Mouse (Mus musculus) liver, embryonic 14 days (tissue): ENCODE measurements around the gene Prss44. TPM values are rescaled to one million over a fixed set of nuclear protein-coding genes. Genes with fewer than 3 reads are reported as not detected.

ENCODE experiments used
- polyA plus RNA-seq: library from polyadenylated mRNA; depleted of rRNA; stranded (reverse); fragments of >200 nt; gene quantifications from 2 replicates; pipeline ENCODE4 v1.2.3, GENCODE M21; 2012; rRNA removed

The Prss44 gene
- not detected in 2 replicates for polyA plus RNA-seq

DNA sequence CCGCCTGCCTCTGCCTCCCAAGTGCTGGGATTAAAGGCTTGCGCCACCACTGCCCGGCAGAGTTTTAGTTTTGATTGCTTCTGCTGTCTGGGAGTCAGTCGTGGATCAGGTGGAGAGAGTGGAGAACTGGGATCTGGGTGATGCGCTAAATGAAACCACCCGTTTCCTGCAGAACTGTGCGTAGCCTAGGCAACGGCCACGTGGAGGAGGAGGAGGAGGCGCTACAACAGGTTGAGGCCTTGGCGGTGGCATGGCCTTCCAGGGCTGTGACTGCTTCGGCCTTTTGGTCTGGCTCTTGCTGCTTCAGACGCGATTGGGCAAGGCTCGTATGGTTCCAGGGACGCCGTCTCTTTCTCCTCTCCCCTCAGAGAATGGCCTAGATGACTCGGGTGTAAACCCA, at the start of gene Prss44:
Gene Prss44, plus strand, starts transcription at position 206 of the 400 bp plus-strand sequence.

DNA sequence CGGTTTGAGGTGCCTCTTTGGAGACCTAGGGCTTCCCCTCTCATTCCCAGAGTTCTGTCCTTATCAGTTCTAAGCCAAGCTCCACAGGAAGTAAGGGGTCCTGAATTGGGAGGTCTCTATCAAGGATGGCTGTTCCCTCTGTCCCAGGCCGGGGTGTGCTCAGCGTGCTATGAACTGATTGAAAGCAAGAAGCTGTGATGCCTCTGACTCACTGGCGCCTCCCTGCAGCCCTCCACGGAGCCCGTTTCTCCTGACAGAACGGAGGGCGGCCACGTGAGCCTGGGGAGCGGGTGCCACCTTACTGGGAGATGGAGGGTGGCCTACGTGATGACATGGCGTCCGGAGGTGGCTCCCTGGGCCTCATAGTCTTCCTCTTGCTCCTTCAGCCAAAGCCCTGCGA, 15.9 kb upstream of the Prss44 start, which contains the start of gene Prss42:
Gene Prss42, plus strand, starts transcription at position 301 of the 400 bp plus-strand sequence.

DNA sequence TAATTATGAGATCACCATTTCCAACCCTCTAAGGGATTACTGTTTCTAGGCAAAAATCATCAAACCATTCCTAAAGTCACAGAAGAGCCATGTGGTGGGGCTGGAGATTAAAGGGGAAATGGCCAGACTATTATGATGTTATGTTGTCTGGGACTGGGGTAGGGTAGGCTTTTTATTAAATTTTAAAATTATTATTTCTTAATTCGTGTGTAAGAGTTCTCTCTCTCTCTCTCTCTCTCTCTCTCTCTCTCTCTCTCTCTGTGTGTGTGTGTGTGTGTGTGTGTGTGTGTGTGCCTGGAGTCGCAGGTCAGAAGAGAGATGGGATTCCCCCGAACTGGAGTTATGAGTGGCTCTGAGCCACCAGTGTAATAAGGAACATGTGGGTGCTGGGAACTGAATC, 12.6 kb downstream of the Prss44 start, which contains the start of gene Prss43:
Gene Prss43, plus strand, starts transcription at position 301 of the 400 bp plus-strand sequence.

GRCm38 (mm10) chr9:110834411-110834810, 20.6 kb downstream of the Prss44 start, which contains the start of gene Prss45:
Gene Prss45, plus strand, starts transcription at chr9:110834588.

DNA sequence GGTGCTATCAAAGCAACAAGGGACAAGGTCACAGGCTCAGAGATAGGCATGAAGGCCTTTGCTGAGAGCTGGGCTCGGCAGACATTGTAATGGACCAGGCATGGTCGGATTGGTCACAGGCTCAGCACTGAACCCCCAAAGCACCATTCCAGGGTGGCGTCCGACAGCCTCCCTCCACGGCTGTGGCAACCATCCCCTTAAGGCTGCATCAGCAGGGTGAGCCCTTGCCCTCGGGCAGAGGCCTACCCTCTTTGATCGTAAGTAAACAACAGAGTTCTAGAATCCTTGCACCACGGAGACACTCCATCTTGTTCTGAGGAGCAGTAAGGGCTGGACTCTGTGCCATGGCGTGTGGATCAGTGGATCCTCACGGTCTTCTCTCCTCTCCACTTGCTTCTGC, 30.4 kb downstream of the Prss44 start, which contains the start of gene Prss46:
Gene Prss46, plus strand, starts transcription at position 301 of the 400 bp plus-strand sequence.

GRCm38 (mm10) chr9:110857781-110858472, 44.1 kb downstream of the Prss44 start, which contains the start of gene Prss50:
Gene Prss50, plus strand, starts transcription at chr9:110857967.

Other genes starting within 250 kb of the Prss44 start
- gene Nradd, start 189.5 kb upstream of the Prss44 start, polyA plus RNA-seq = 1.4 and 1.7 TPM in 2 replicates
- gene Nbeal2, start 159.8 kb upstream of the Prss44 start, polyA plus RNA-seq = 3.5 and 3.9 TPM in 2 replicates
- gene Ccdc12, start 157.5 kb upstream of the Prss44 start, polyA plus RNA-seq = 71.9 and 74.5 TPM in 2 replicates
- gene Myl3, start 72.1 kb upstream of the Prss44 start, polyA plus RNA-seq = 0.06 and 1.3 TPM in 2 replicates
- gene Pth1r, start 66.8 kb upstream of the Prss44 start, polyA plus RNA-seq = 3.4 and 3.6 TPM in 2 replicates
- gene Prss42, start 15.8 kb upstream of the Prss44 start, polyA plus RNA-seq = 0.02 TPM in 1 of 2 replicates, not detected in the other
- not detected in 2 replicates for gene Prss43, start 12.7 kb downstream of the Prss44 start, polyA plus RNA-seq
- not detected in 2 replicates for gene Prss45, start 20.6 kb downstream of the Prss44 start, polyA plus RNA-seq
- gene Prss46, start 30.5 kb downstream of the Prss44 start, polyA plus RNA-seq = not detected in 2 replicates
- 6.5 and 7.0 TPM in 2 replicates for gene Prss50, start 44.0 kb downstream of the Prss44 start, polyA plus RNA-seq
- gene Als2cl, start 65.9 kb downstream of the Prss44 start, polyA plus RNA-seq = 2.4 and 3.5 TPM in 2 replicates
- 0.88 and 1.3 TPM in 2 replicates for gene Tmie, start 66.1 kb downstream of the Prss44 start, polyA plus RNA-seq
- not detected in 2 replicates for gene Fam240a, start 102.9 kb downstream of the Prss44 start, polyA plus RNA-seq
- gene Tdgf1, start 132.2 kb downstream of the Prss44 start, polyA plus RNA-seq = not detected in 2 replicates
- gene Lrrc2, start 137.6 kb downstream of the Prss44 start, polyA plus RNA-seq = 0.08 and 0.21 TPM in 2 replicates
- gene Rtp3, start 176.6 kb downstream of the Prss44 start, polyA plus RNA-seq = 23.9 and 28.3 TPM in 2 replicates
- gene Ltf, start 205.3 kb downstream of the Prss44 start, polyA plus RNA-seq = 6.5 and 11.7 TPM in 2 replicates
- gene Ccrl2, start 243.5 kb downstream of the Prss44 start, polyA plus RNA-seq = 7.4 and 10.1 TPM in 2 replicates